ENCODE assay signal across 9 mouse cellular contexts in the genomic region with DNA sequence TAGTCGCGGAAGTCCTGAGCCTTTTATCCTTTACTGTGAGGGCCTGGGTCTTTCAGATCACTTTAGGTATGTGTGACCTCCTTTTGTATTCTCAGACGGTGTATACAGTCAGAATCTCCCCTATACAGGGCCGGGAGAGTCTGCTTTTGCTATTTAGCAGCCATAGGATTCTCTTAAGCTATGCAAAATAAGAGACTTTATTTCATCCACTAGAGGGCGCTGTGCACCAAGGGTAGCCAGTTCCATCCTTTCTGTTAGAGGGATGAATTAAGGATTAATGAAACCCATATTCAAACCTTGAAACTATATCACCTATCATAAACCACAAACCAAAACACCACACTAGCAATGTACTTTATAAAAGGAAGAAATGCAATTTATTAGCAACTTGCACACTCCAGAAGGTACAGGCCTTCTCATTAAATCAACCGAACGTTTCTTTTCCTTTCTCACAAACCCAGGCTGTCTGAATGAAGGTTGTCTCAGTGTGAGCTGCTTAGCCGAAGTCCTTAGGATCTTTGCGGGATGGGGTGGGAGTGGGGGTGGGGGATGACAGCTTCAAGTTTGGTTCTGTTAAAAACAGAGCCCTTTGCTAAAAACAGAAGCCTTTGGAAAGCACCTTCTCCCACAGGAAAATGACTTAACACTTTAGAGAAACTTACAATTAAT.
DNase-seq lines count a peak whose midpoint lies in the region; ATAC-seq and TF ChIP-seq lines count a peak whose summit lies in the region.
"Had no signal": no experiment of that assay in that cellular context is flagged by ENCODE, and none has a peak within 500 bp of the region (broad histone marks: within the 10 kb centered on the region; RNA-seq: fewer than 3 reads in every experiment).

No protein-coding gene starts in this region.

- H3K4me1 ChIP-seq in hindbrain, embryonic 11.5 days (replicated peaks; ENCODE audit: control insufficient read depth, insufficient read depth, low read length) = no peaks in the 10 kb centered on the region
- no peaks in the 10 kb centered on the region for H3K4me1 ChIP-seq in stomach, postnatal 0 days (replicated peaks; ENCODE audit: control insufficient read depth, insufficient read depth)
- H3K4me1 ChIP-seq: liver, embryonic 13.5 days had no signal

- H3K9ac ChIP-seq in hindbrain, embryonic 11.5 days (ENCODE audit: low read depth, low read length) = no peak overlapping the region
- H3K9ac ChIP-seq in stomach, postnatal 0 days (ENCODE audit: low read length) = no peak overlapping the region
- H3K9ac ChIP-seq: liver, embryonic 13.5 days had no signal

- H3K4me3 ChIP-seq in gastrocnemius, adult 2 months = no peak overlapping the region
- H3K4me3 ChIP-seq in hindbrain, embryonic 11.5 days (ENCODE audit: low read depth, low read length) = no peak overlapping the region
- no peak overlapping the region for H3K4me3 ChIP-seq in stomach, postnatal 0 days (ENCODE audit: low read depth, low read length)
- H3K4me3 ChIP-seq: liver, embryonic 13.5 days had no signal

- no peaks in the 10 kb centered on the region for H3K36me3 ChIP-seq in hindbrain, embryonic 11.5 days (ENCODE audit: control insufficient read depth, insufficient read depth, low read length)
- no peaks in the 10 kb centered on the region for H3K36me3 ChIP-seq in stomach, postnatal 0 days (ENCODE audit: control insufficient read depth, insufficient read depth, low read length)
- H3K36me3 ChIP-seq: liver, embryonic 13.5 days had no signal

- no peak for TF ChIP-seq EP300 in stomach, postnatal 0 days (optimal IDR thresholded peaks at IDR 0.05)

- no peaks in the 10 kb centered on the region for H3K27me3 ChIP-seq in hindbrain, embryonic 11.5 days (ENCODE audit: control insufficient read depth, insufficient read depth, low read length)
- no peaks in the 10 kb centered on the region for H3K27me3 ChIP-seq in stomach, postnatal 0 days (ENCODE audit: control insufficient read depth, insufficient read depth, low read length)
- H3K27me3 ChIP-seq: liver, embryonic 13.5 days had no signal

- 33% methylated on average over 9 of the region's 9 CpGs for WGBS in hindbrain, embryonic 11.5 days
- 39% methylated on average over 9 of the region's 9 CpGs for WGBS in stomach, postnatal 0 days

- TF ChIP-seq CTCF in gastrocnemius, adult 2 months (IDR thresholded peaks at IDR 0.05) = peak; percentile 78
- peak; percentile 87 for TF ChIP-seq CTCF in stomach, postnatal 0 days (IDR thresholded peaks at IDR 0.05; ENCODE audit: low read depth)

- DNase-seq in gastrocnemius, adult 2 months = no peak
- no peak for DNase-seq in gastrocnemius, postnatal 36 days
- DNase-seq in adipocyte (ENCODE audit: low spot score) = peak; percentile 30
- peak; percentile 64 for DNase-seq in embryo, embryonic 11.5 days (ENCODE audit: low read depth, low spot score)
- DNase-seq in hindbrain, embryonic 11.5 days (ENCODE audit: low spot score) = peak; percentile 87
- peak; percentile 9 for DNase-seq in layer of hippocampus, adult 9-11 months
- DNase-seq in stomach, postnatal 0 days (ENCODE audit: low spot score) = peak; percentile 18
- DNase-seq: liver, embryonic 13.5 days had no signal

- H3K4me2 ChIP-seq in hindbrain, embryonic 11.5 days (replicated peaks; ENCODE audit: low read depth, low read length) = no peak overlapping the region
- H3K4me2 ChIP-seq in stomach, postnatal 0 days (replicated peaks; ENCODE audit: low read depth) = no peak overlapping the region
- H3K4me2 ChIP-seq: liver, embryonic 13.5 days had no signal

- H3K27ac ChIP-seq in gastrocnemius, adult 2 months = no peak overlapping the region
- no peak overlapping the region for H3K27ac ChIP-seq in hindbrain, embryonic 11.5 days (ENCODE audit: low read depth, low read length)
- H3K27ac ChIP-seq in stomach, postnatal 0 days (replicated peaks) = no peak overlapping the region
- H3K27ac ChIP-seq: liver, embryonic 13.5 days had no signal

- intact Hi-C loops in gastrocnemius, adult 2 months (cut with DNase I) = loop anchor here (10.0 kb wide), 1 partner anchor 1717 kb away; no protein-coding TSS in a partner anchor
- intact Hi-C loops in gastrocnemius, postnatal 36 days (cut with DNase I) = no loop called here

- H3K9me3 ChIP-seq in hindbrain, embryonic 11.5 days (ENCODE audit: control insufficient read depth, low read length) = no peaks in the 10 kb centered on the region
- no peaks in the 10 kb centered on the region for H3K9me3 ChIP-seq in stomach, postnatal 0 days (ENCODE audit: control insufficient read depth, low read length)
- H3K9me3 ChIP-seq: liver, embryonic 13.5 days had no signal

- ATAC-seq in hindbrain, embryonic 11.5 days (ENCODE audit: low FRiP score) = no peak
- peak; percentile 44; the same call in 1 of the 2 replicates for ATAC-seq in megakaryocyte progenitor cell, adult 5-6 weeks (replicated peaks; ENCODE audit: poor library complexity)
- ATAC-seq in stomach, postnatal 0 days (ENCODE audit: low FRiP score, low TSS enrichment) = no peak

Comparison
In these comparisons a context has a peak if more than half of its experiments do, and no peak if none do; other contexts are left out.
1. DNase-seq: peak in adipocyte (single experiment), embryo, embryonic 11.5 days (single experiment), hindbrain, embryonic 11.5 days (single experiment), layer of hippocampus, adult 9-11 months (single experiment) and stomach, postnatal 0 days (single experiment); none in gastrocnemius, adult 2 months (single experiment) and gastrocnemius, postnatal 36 days (0 of 2).